Mouse (Mus musculus): ENCODE results near the gene Tmem243.

The Tmem243 gene

GRCm38 (mm10) chr5:9100207-9100848 lies at the start of gene Tmem243:
TSS of gene Tmem243 (plus strand) at chr5:9100668.
- POLR2A ChIA-PET: interaction anchor here (0.6 to 4.5 kb wide), 52 partner anchors 8 to 747 kb away, joined by 3 to 20 read pairs (median 4); partner anchors contain the start of genes Dmtf1 (in 3 of the 4), Crot (in 2 of the 4), 9330182L06Rik (in 1 of the 4) and Adam22 (in 1 of the 4)
- CTCF ChIA-PET: interaction anchor here in 3 of 4 experiments (0.9 to 3.3 kb wide), 6 partner anchors 9 to 207 kb away, joined by 3 to 21 read pairs (median 4); partner anchors contain the start of gene Abcb4 (in 1 of the 3)

GRCm38 (mm10) chr5:9056020-9056660 lies 44.3 kb upstream of the Tmem243 start:
- ChIA-PET CTCF (interaction anchor here (0.5 to 1.3 kb wide), 12 partner anchors 8 to 367 kb away, joined by 3 to 10 read pairs (median 4); no protein-coding TSS in a partner anchor), POLR2A (interaction anchor here in 2 of 4 experiments (1.0 to 1.6 kb wide), 6 partner anchors 9 to 188 kb away, joined by 3 to 8 read pairs (median 3); no protein-coding TSS in a partner anchor)

- POLR2A ChIA-PET: interaction anchor here in 1 of 4 experiments (1.2 kb wide), 1 partner anchor 43 kb away, joined by 3 read pairs; no protein-coding TSS in a partner anchor
- CTCF ChIA-PET: interaction anchor here in 1 of 4 experiments (0.5 kb wide), 1 partner anchor 77 kb away, joined by 11 read pairs; no protein-coding TSS in a partner anchor
Observed at GRCm38 (mm10) chr5:9057277-9057879, 43.1 kb upstream of the Tmem243 start.

GRCm38 (mm10) chr5:9059303-9060023 lies 41.0 kb upstream of the Tmem243 start:
- ChIA-PET POLR2A (interaction anchor here in 1 of 4 experiments (0.6 kb wide), 1 partner anchor 634 kb away, joined by 3 read pairs; no protein-coding TSS in a partner anchor), CTCF (no interaction called here)

GRCm38 (mm10) chr5:9060228-9060627 lies 40.2 kb upstream of the Tmem243 start:
- ChIA-PET CTCF (interaction anchor here in 1 of 4 experiments (0.6 kb wide), 1 partner anchor 177 kb away, joined by 3 read pairs; no protein-coding TSS in a partner anchor), POLR2A (interaction anchor here in 2 of 4 experiments (0.6 to 1.1 kb wide), 3 partner anchors 42 to 1633 kb away, joined by 3 to 4 read pairs (median 3); no protein-coding TSS in a partner anchor)

DNA sequence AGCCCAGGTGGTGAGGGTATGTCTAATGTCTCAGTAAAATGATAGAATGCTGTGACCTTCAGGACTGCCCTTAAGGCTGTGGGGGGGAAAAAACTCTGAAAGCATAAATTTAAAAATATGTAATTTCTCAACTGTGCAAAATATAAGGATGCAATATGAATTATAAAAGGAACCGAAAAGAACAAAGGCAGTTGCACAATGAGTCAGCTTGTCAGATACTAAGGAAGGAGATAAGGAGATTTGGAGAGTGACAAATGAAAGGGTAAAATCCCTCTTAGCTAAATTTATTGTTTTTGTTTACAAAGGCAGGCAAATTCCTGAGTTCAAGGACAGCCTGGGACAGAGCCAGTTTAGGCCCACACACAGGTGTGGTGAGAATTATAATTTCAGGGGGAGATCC lies 36.3 kb upstream of the Tmem243 start:
- ChIA-PET CTCF (interaction anchor here (0.6 to 1.4 kb wide), 4 partner anchors 8 to 212 kb away, joined by 3 to 5 read pairs (median 4); no protein-coding TSS in a partner anchor), POLR2A (interaction anchor here in 3 of 4 experiments (0.6 to 2.1 kb wide), 6 partner anchors 37 to 82 kb away, joined by 3 to 6 read pairs (median 4); partner anchors contain the start of genes Crot (in 2 of the 3) and Tmem243 (in 2 of the 3))

- ChIA-PET CTCF (no interaction called here), POLR2A (interaction anchor here in 1 of 4 experiments (2.0 kb wide), 1 partner anchor 31 kb away, joined by 5 read pairs; the partner anchor contains the start of gene Tmem243)
Observed at GRCm38 (mm10) chr5:9068886-9069285, 31.6 kb upstream of the Tmem243 start.

DNA sequence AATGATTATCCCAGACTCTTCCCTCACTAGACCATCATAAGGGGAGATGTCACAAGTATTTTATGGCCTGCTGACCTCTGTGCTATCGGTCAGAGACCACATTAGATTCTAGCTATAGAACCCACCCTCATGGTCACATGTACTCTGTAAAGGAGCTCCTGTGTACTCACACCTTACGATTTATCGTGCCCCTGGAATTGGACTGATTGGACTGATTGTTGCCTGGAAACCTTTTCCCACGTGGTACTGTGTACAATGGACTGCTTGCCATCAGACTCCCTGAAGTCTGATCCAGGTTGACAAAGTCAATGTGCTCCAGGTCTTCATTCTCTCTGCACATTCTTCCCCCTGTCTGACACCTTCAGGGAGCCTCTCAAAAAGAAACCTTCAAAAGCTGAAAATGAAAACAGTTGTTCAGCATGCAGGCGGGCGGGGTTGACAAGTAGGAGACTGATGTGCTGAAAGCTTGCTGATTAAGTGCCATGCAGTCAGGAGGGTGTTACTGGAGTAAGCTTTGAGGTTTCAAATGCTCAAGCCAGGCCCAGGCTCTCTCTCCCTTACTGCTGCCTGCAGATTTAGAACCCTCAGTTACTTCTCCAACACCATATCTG lies 30.8 kb upstream of the Tmem243 start:
- ChIA-PET POLR2A (interaction anchor here in 1 of 4 experiments (2.0 kb wide), 1 partner anchor 31 kb away, joined by 5 read pairs; the partner anchor contains the start of gene Tmem243), CTCF (no interaction called here)

- ChIA-PET CTCF (no interaction called here), POLR2A (no interaction called here)
Observed at GRCm38 (mm10) chr5:9071360-9071759, 29.1 kb upstream of the Tmem243 start.

DNA sequence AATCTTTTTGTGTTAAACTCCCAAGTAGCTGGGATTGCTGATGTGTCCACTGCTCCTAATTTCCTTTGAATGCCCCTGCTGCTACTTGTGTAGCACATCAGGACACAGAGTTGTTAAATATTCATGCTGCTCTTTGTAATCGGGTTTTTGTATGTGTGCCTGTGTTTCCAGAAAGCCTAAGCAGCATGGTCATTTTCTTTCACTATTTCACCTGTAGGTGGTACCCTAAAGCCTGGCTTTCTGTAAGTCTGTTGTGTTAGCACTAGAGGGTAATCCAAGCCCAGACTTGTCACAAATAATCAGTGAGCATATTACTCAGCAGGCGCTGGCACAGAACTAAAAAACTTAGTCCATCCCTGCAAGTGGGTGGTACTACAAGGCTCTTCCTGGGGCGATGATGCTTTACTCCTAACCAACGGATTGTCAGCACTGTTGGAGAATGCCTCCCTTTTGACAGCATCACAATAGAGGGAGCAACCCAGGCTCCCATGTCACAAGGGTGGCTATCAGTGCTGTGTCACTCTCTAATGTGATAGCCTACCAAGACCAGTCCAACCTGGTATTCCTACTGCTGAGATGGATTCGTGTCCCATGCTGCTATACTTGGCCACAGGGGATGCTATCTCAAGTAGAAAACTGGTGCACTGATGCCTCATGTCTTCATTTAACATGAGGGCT lies 27.2 kb upstream of the Tmem243 start:
- CTCF ChIA-PET: no interaction called here
- POLR2A ChIA-PET: no interaction called here

DNA sequence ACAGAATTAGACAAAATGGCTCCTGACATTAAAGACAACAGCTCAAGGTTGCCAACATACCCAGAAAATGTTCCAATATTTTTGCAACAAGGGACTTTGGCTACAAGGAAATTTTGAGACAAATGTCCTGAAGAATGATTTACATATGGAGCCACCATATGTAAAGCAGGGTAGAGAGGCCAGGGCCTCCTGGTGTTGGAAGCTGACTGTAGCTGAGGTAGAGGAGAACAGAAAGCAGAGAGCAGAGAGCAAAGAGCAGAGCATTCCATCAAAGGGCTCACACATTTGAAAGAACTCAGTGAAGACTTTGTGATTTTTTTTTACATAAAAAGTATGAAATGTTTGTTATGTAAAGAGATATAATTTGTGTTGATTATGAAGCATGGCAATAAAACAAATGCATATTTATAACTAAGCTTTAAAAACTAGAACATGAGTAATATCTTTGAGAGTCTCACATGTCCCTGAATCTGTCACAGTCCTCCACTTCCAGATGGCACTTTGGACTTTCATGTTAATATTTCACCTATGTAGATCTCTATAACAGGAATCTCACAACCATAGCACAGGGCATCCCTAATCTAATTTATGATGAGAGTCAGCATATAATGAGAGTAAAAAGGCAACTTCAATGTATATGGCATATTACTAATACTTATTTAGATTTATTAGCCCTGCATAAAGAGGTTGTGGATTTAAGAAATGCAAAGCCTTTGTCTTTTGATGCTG lies 20.5 kb upstream of the Tmem243 start:
- CTCF ChIA-PET: interaction anchor here in 1 of 4 experiments (1.2 kb wide), 1 partner anchor 32 kb away, joined by 3 read pairs; no protein-coding TSS in a partner anchor
- POLR2A ChIA-PET: interaction anchor here in 1 of 4 experiments (1.0 to 1.3 kb wide), 2 partner anchors 21 to 82 kb away, joined by 3 read pairs; partner anchors contain the start of genes Dmtf1 and Tmem243

- POLR2A ChIA-PET: interaction anchor here in 1 of 4 experiments (1.5 kb wide), 1 partner anchor 13 kb away, joined by 4 read pairs; the partner anchor contains the start of gene Tmem243
- CTCF ChIA-PET: no interaction called here
Observed at GRCm38 (mm10) chr5:9086924-9087719, 13.3 kb upstream of the Tmem243 start.

GRCm38 (mm10) chr5:9090493-9091106 lies 9.9 kb upstream of the Tmem243 start:
- ChIA-PET CTCF (interaction anchor here in 1 of 4 experiments (1.5 kb wide), 1 partner anchor 176 kb away, joined by 3 read pairs; the partner anchor contains the start of gene 9330182L06Rik), POLR2A (interaction anchor here in 2 of 4 experiments (0.6 to 0.9 kb wide), 3 partner anchors 11 to 176 kb away, joined by 3 to 4 read pairs (median 3); no protein-coding TSS in a partner anchor)

DNA sequence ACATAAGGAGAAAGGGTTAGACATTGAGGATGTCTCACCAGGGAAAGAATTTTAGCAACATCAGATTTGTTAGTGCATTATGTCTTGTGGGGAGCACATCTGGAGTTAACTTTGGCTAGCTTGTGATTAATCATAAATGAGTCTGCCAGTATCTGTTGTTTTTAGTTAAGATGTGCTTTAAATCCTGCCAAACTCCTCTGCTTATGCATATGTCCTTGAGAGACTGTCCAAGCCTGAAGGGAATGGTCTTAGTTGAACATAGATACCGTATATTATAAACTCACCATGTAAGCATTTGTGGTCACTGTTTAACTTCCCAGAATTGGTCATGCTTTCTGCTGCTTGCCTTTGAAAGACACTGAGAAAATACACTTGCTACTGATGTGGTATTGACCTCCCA lies 7.8 kb upstream of the Tmem243 start:
- ChIA-PET POLR2A (interaction anchor here in 1 of 4 experiments (0.5 to 2.0 kb wide), 2 partner anchors 8 to 29 kb away, joined by 3 to 6 read pairs; partner anchors contain the start of gene Tmem243), CTCF (no interaction called here)

GRCm38 (mm10) chr5:9093490-9093889 lies 7.0 kb upstream of the Tmem243 start:
- CTCF ChIA-PET: no interaction called here
- POLR2A ChIA-PET: interaction anchor here in 1 of 4 experiments (1.0 kb wide), 1 partner anchor 18 kb away, joined by 3 read pairs; no protein-coding TSS in a partner anchor
